Mouse (Mus musculus) MEL (cell line): ENCODE data around the gene Slco3a1.

Experiments
- CTCF ChIP-seq, 3 experiments: IDR thresholded peaks in 2 of 3; conservative IDR thresholded peaks in 1 of 3; 2 replicates each; pipeline ENCODE4 v1.5.1; 2011 to 2012; ENCODE audit warnings: low read length in 3 of 3, low read depth in 2 of 3, mild to moderate bottlenecking in 2 of 3, improper control_type of control experiment in 1 of 3, inconsistent platforms in 1 of 3, mixed read lengths in 1 of 3, moderate library complexity in 1 of 3; ENCODE audit not compliant: control insufficient read depth in 1 of 3, insufficient read depth in 1 of 3, poor library complexity in 1 of 3, severe bottlenecking in 1 of 3
- ELF1 ChIP-seq: IDR thresholded peaks from 2 replicates; pipeline ENCODE4 v1.6.1; 2014; ENCODE audit warnings: low read depth, mild to moderate bottlenecking, inconsistent platforms, low read length, improper control_type of control experiment, moderate library complexity
- EP300 ChIP-seq, 2 experiments: IDR thresholded peaks; 2 replicates each; pipeline ENCODE4 v1.6.1; 2011; ENCODE audit warnings: improper control_type of control experiment in 2 of 2, low read length in 2 of 2, low read depth in 1 of 2, mild to moderate bottlenecking in 1 of 2
- GATA1 ChIP-seq: IDR thresholded peaks from 2 replicates; pipeline ENCODE4 v1.6.1; 2011; ENCODE audit warnings: low read depth, low read length, improper control_type of control experiment
- MAX ChIP-seq: IDR thresholded peaks from 2 replicates; pipeline ENCODE4 v1.6.1; 2011; ENCODE audit warnings: low read length, improper control_type of control experiment
- NRF1 ChIP-seq: IDR thresholded peaks from 2 replicates; pipeline ENCODE4 v1.6.1; 2014; ENCODE audit warnings: low read depth, mild to moderate bottlenecking, inconsistent platforms, low read length, improper control_type of control experiment, moderate library complexity; ENCODE audit not compliant: poor library complexity, insufficient read depth, severe bottlenecking
- POLR2A ChIP-seq, 2 experiments: IDR thresholded peaks; 2 replicates each; pipeline ENCODE4 v1.6.1; 2011 to 2012; ENCODE audit warnings: low read length in 2 of 2, mild to moderate bottlenecking in 2 of 2, control low read depth in 1 of 2, improper control_type of control experiment in 1 of 2, low read depth in 1 of 2, moderate library complexity in 1 of 2; ENCODE audit not compliant: control insufficient read depth in 1 of 2, insufficient read depth in 1 of 2, poor library complexity in 1 of 2
- TAL1 ChIP-seq: IDR thresholded peaks from 2 replicates; pipeline ENCODE4 v1.6.1; 2012; ENCODE audit warnings: mild to moderate bottlenecking, inconsistent platforms, low read length, moderate library complexity, mixed read lengths
- ZKSCAN1 ChIP-seq: IDR thresholded peaks from 2 replicates; pipeline ENCODE4 v1.6.1; 2012; ENCODE audit warnings: low read depth, mild to moderate bottlenecking, inconsistent platforms, low read length, improper control_type of control experiment, moderate library complexity

- TF ChIP-seq MAX (no peak), TAL1 (no peak), ZKSCAN1 (no peak), CTCF (IDR thresholded peaks at IDR 0.05 in 2 of 3, conservative IDR thresholded peaks at IDR 0.05 in 1 of 3; ENCODE audit: control insufficient read depth in 1 of 3, insufficient read depth in 1 of 3, low read depth in 2 of 3, low read length in 3 of 3, poor library complexity in 1 of 3, severe bottlenecking in 1 of 3) (no peak), GATA1 (no peak), EP300 (IDR thresholded peaks at IDR 0.05; ENCODE audit: low read depth in 1 of 2, low read length in 2 of 2) (no peak), ELF1 (no peak), POLR2A (IDR thresholded peaks at IDR 0.05; ENCODE audit: control insufficient read depth in 1 of 2, insufficient read depth in 1 of 2, low read depth in 1 of 2, low read length in 2 of 2, poor library complexity in 1 of 2) (no peak), NRF1 (no peak)
Measured at GRCm38 (mm10) chr7:74445148-74445547, 109.4 kb downstream of the Slco3a1 start.
